Mouse (Mus musculus): Measurements from ENCODE around the gene Arhgap21. TPM values are rescaled to one million over a fixed set of nuclear protein-coding genes. Genes with fewer than 3 reads are reported as not detected.

Arhgap21 gene
- polyA plus RNA-seq, 1 experiment from 2014 or later = 19.2 TPM

DNA sequence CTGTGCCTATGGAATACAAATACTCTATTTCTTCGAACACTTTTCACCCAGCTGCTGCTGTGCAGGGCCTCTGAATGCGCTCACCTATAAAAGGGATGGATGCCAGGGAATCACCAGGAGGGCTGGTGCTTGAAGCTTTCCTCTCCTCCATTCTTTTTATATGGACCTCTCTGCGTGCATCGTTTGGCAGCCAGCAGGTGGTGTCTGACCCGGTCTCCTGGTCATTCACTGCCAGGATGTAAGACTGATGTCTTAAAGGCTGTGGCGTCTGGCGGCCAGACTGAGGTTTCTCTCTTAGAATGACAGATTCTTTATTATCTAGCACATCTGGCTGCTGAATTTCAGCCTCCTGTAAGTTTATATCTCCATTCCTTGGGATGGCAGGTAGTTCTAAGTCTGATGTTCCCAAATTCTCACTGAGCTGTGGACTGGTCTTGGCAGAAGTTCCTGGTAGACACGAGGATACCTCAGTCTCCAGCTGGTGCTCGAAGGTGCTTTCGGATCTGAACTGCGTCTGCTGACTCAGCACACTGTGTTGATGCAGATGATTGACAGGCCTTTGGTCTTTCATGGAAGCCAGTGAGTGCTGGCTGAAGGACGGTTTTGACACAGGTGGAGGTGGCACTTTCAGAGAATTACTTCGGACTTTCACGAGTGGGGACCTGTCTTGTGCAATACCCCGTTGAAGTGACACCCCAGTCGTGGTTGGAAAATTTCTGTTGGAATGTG, 88.6 kb downstream of the Arhgap21 start:
- Histone ChIP-seq H3K9me3 (ENCODE audit: control insufficient read depth, low read depth, low read length) (no peaks in the 10 kb centered on the region), H3K27ac (ENCODE audit: low read length) (no peak overlapping the region)
- WGBS = 83% methylated on average over 16 of the region's 16 CpGs

GRCm38 (mm10) chr2:20874621-20875020, 94.1 kb downstream of the Arhgap21 start:
- 95% methylated on average over 5 of the region's 5 CpGs for WGBS
- H3K27me3 ChIP-seq (ENCODE audit: control insufficient read depth, insufficient read depth, low read length) = no peaks in the 10 kb centered on the region
- H3K4me1 ChIP-seq (ENCODE audit: control insufficient read depth, insufficient read depth, low read length) = no peaks in the 10 kb centered on the region
- no peak overlapping the region for H3K27ac ChIP-seq (ENCODE audit: low read length)
- peaks cover 11% of the 10 kb centered on the region; the same call in 1 of the 2 replicates for H3K36me3 ChIP-seq (ENCODE audit: control insufficient read depth, insufficient read depth, low read length)
- no peak overlapping the region for H3K4me3 ChIP-seq (ENCODE audit: low read depth, low read length)
- no peaks in the 10 kb centered on the region for H3K9me3 ChIP-seq (ENCODE audit: control insufficient read depth, low read depth, low read length)
- H3K9ac ChIP-seq (replicated peaks; ENCODE audit: low read depth, low read length) = no peak overlapping the region
- ATAC-seq (ENCODE audit: insufficient number of reproducible peaks, insufficient read depth, low FRiP score, low read depth) = no peak
- H3K4me2 ChIP-seq (replicated peaks; ENCODE audit: low read depth, low read length) = no peak overlapping the region

More for the DNA sequence above, 88.6 kb downstream of the Arhgap21 start:
- no peak overlapping the region for H3K4me3 ChIP-seq (ENCODE audit: low read depth, low read length)
- peaks cover 29% of the 10 kb centered on the region for H3K36me3 ChIP-seq (ENCODE audit: control insufficient read depth, insufficient read depth, low read length)
- no peak overlapping the region for H3K9ac ChIP-seq (replicated peaks; ENCODE audit: low read depth, low read length)
- ATAC-seq (ENCODE audit: insufficient number of reproducible peaks, insufficient read depth, low FRiP score, low read depth) = no peak
- no peaks in the 10 kb centered on the region for H3K27me3 ChIP-seq (ENCODE audit: control insufficient read depth, insufficient read depth, low read length)
- H3K4me2 ChIP-seq (replicated peaks; ENCODE audit: low read depth, low read length) = no peak overlapping the region
- H3K4me1 ChIP-seq (ENCODE audit: control insufficient read depth, insufficient read depth, low read length) = no peaks in the 10 kb centered on the region

- no peak for ATAC-seq (ENCODE audit: insufficient number of reproducible peaks, insufficient read depth, low FRiP score, low read depth)
- 62% methylated on average over 2 of the region's 2 CpGs for WGBS
- H3K36me3 ChIP-seq (ENCODE audit: control insufficient read depth, insufficient read depth, low read length) = peaks cover 5% of the 10 kb centered on the region; the same call in 1 of the 2 replicates
These were observed 99.3 kb downstream of the Arhgap21 start for GRCm38 (mm10) chr2:20869212-20869965.

DNA sequence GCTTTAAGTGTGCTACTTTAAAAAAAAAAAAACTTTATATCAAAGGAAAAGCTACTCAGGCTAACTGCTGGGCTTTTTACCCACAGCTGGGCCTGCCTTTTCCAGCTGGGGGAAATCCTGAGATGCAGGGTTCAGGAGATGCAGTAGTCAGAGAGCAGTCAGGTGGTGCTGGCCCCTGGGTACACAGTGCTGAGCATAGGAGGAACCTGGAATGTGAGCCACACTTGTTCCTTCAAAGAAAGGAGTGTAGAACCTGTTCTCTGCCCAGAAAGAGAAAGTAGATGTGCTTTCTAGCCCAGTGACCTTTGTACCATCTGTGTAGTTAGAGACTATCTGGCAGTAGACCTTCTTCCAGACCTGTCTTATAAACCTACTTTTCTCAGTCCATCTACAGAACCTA, 100.6 kb downstream of the Arhgap21 start:
- no peaks in the 10 kb centered on the region for H3K27me3 ChIP-seq (ENCODE audit: control insufficient read depth, insufficient read depth, low read length)
- no peak overlapping the region for H3K4me3 ChIP-seq (ENCODE audit: low read depth, low read length)
- no peaks in the 10 kb centered on the region for H3K4me1 ChIP-seq (ENCODE audit: control insufficient read depth, insufficient read depth, low read length)
- H3K9me3 ChIP-seq (ENCODE audit: control insufficient read depth, low read depth, low read length) = no peaks in the 10 kb centered on the region
- no peak overlapping the region for H3K4me2 ChIP-seq (replicated peaks; ENCODE audit: low read depth, low read length)
- no peak overlapping the region for H3K9ac ChIP-seq (replicated peaks; ENCODE audit: low read depth, low read length)
- no peak for ATAC-seq (ENCODE audit: insufficient number of reproducible peaks, insufficient read depth, low FRiP score, low read depth)
- H3K27ac ChIP-seq (ENCODE audit: low read length) = no peak overlapping the region
- peaks cover 10% of the 10 kb centered on the region for H3K36me3 ChIP-seq (ENCODE audit: control insufficient read depth, insufficient read depth, low read length)

More at GRCm38 (mm10) chr2:20869212-20869965, 99.3 kb downstream of the Arhgap21 start:
- no peaks in the 10 kb centered on the region for H3K27me3 ChIP-seq (ENCODE audit: control insufficient read depth, insufficient read depth, low read length)
- no peaks in the 10 kb centered on the region for H3K4me1 ChIP-seq (ENCODE audit: control insufficient read depth, insufficient read depth, low read length)
- H3K4me3 ChIP-seq (ENCODE audit: low read depth, low read length) = no peak overlapping the region
- no peak overlapping the region for H3K9ac ChIP-seq (replicated peaks; ENCODE audit: low read depth, low read length)
- no peak overlapping the region for H3K27ac ChIP-seq (ENCODE audit: low read length)
- no peak overlapping the region for H3K4me2 ChIP-seq (replicated peaks; ENCODE audit: low read depth, low read length)
- no peaks in the 10 kb centered on the region for H3K9me3 ChIP-seq (ENCODE audit: control insufficient read depth, low read depth, low read length)

DNA sequence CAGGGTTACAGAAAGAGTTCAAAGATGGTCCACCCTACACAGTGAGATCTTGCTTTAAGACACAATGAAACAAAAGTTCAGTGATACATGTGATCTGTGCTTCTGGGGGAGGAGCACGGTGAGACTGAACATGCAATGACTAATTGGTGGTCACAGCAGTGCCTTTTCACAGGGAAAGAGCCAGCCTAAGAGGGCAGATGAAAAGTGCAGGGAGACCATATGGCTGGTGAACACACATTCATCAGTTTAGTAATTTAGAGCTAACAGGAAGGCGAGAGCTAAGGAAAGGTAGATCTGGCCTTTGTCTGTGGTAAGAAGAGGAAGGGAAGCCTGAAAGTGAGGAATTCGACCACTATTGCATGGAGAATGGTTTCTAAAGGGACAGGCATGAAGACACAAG, 102.9 kb downstream of the Arhgap21 start:
- WGBS = 81% methylated on average over 3 of the region's 3 CpGs
- no peak overlapping the region for H3K4me2 ChIP-seq (replicated peaks; ENCODE audit: low read depth, low read length)
- no peak overlapping the region for H3K27ac ChIP-seq (ENCODE audit: low read length)
- H3K9ac ChIP-seq (replicated peaks; ENCODE audit: low read depth, low read length) = no peak overlapping the region
- H3K9me3 ChIP-seq (ENCODE audit: control insufficient read depth, low read depth, low read length) = no peaks in the 10 kb centered on the region
- no peaks in the 10 kb centered on the region for H3K4me1 ChIP-seq (ENCODE audit: control insufficient read depth, insufficient read depth, low read length)
- H3K27me3 ChIP-seq (ENCODE audit: control insufficient read depth, insufficient read depth, low read length) = no peaks in the 10 kb centered on the region
- no peak for ATAC-seq (ENCODE audit: insufficient number of reproducible peaks, insufficient read depth, low FRiP score, low read depth)
- peaks cover 28% of the 10 kb centered on the region for H3K36me3 ChIP-seq (ENCODE audit: control insufficient read depth, insufficient read depth, low read length)
- no peak overlapping the region for H3K4me3 ChIP-seq (ENCODE audit: low read depth, low read length)

DNA sequence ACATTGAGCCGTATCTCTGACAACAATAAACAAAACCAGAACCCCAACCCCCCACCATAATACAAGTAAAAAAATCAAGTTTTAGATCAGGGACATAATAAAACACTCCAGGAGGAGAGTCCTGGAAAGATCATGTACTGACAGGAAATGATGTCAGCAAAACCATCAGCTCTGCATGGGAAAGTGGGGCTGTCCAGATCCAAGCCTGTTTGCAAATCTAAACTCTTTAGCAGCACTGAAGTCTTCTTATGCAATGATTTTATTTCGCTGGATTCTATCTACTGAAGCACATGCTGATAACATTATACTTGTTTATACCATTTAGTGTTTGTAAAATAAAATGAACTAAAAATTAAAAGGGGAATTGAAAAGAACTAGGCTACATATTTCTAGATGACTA, 104.1 kb downstream of the Arhgap21 start:
- no peaks in the 10 kb centered on the region for H3K9me3 ChIP-seq (ENCODE audit: control insufficient read depth, low read depth, low read length)
- 92% methylated on average over 2 of the region's 2 CpGs for WGBS
- no peak for ATAC-seq (ENCODE audit: insufficient number of reproducible peaks, insufficient read depth, low FRiP score, low read depth)
- no peaks in the 10 kb centered on the region for H3K4me1 ChIP-seq (ENCODE audit: control insufficient read depth, insufficient read depth, low read length)
- H3K4me2 ChIP-seq (replicated peaks; ENCODE audit: low read depth, low read length) = no peak overlapping the region
- H3K4me3 ChIP-seq (ENCODE audit: low read depth, low read length) = no peak overlapping the region
- no peak overlapping the region for H3K9ac ChIP-seq (replicated peaks; ENCODE audit: low read depth, low read length)
- peaks cover 38% of the 10 kb centered on the region for H3K36me3 ChIP-seq (ENCODE audit: control insufficient read depth, insufficient read depth, low read length)
- H3K27ac ChIP-seq (ENCODE audit: low read length) = no peak overlapping the region
- H3K27me3 ChIP-seq (ENCODE audit: control insufficient read depth, insufficient read depth, low read length) = no peaks in the 10 kb centered on the region

GRCm38 (mm10) chr2:20860756-20861155, 107.9 kb downstream of the Arhgap21 start:
- WGBS = 75% methylated on average over 5 of the region's 5 CpGs
- no peak overlapping the region for H3K9ac ChIP-seq (replicated peaks; ENCODE audit: low read depth, low read length)
- no peaks in the 10 kb centered on the region for H3K4me1 ChIP-seq (ENCODE audit: control insufficient read depth, insufficient read depth, low read length)
- peaks cover 61% of the 10 kb centered on the region for H3K36me3 ChIP-seq (ENCODE audit: control insufficient read depth, insufficient read depth, low read length)
- no peak overlapping the region for H3K4me3 ChIP-seq (ENCODE audit: low read depth, low read length)
- no peaks in the 10 kb centered on the region for H3K9me3 ChIP-seq (ENCODE audit: control insufficient read depth, low read depth, low read length)
- H3K4me2 ChIP-seq (replicated peaks; ENCODE audit: low read depth, low read length) = no peak overlapping the region
- H3K27ac ChIP-seq (ENCODE audit: low read length) = no peak overlapping the region
- ATAC-seq (ENCODE audit: insufficient number of reproducible peaks, insufficient read depth, low FRiP score, low read depth) = no peak
- H3K27me3 ChIP-seq (ENCODE audit: control insufficient read depth, insufficient read depth, low read length) = no peaks in the 10 kb centered on the region

DNA sequence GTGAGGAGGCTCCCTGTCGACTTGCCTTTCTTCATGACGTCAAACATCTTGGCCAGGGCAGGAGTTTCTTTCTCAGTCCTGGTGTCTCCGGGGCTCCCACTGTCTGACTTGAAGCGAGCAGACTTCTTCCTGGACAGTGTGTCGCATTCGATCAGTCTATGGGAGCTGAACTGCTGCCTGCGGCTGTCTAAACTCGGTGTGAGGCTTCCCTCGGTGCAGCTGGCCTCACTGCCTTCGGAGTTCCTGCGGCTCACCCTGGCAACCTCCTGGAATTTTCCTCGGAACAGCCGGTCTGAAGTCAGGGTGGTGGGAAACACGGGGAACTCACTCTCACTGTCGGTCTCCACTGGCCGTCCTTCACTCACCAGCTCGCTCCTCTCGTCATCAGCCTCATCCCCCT, 119.3 kb downstream of the Arhgap21 start:
- H3K27ac ChIP-seq (ENCODE audit: low read length) = no peak overlapping the region
- H3K4me1 ChIP-seq (ENCODE audit: control insufficient read depth, insufficient read depth, low read length) = no peaks in the 10 kb centered on the region
- no peaks in the 10 kb centered on the region for H3K27me3 ChIP-seq (ENCODE audit: control insufficient read depth, insufficient read depth, low read length)
- 93% methylated on average over 18 of the region's 18 CpGs for WGBS
- no peak overlapping the region for H3K4me2 ChIP-seq (replicated peaks; ENCODE audit: low read depth, low read length)
- ATAC-seq (ENCODE audit: insufficient number of reproducible peaks, insufficient read depth, low FRiP score, low read depth) = no peak
- no peaks in the 10 kb centered on the region for H3K9me3 ChIP-seq (ENCODE audit: control insufficient read depth, low read depth, low read length)
- no peak overlapping the region for H3K9ac ChIP-seq (replicated peaks; ENCODE audit: low read depth, low read length)
- H3K36me3 ChIP-seq (ENCODE audit: control insufficient read depth, insufficient read depth, low read length) = peaks cover 46% of the 10 kb centered on the region
- H3K4me3 ChIP-seq (ENCODE audit: low read depth, low read length) = no peak overlapping the region

Measured in stomach, embryonic 14.5 days (tissue).